Mouse (Mus musculus) NIH3T3 (cell line): ENCODE data around the gene Pde2a.

Experiments used
- DNase-seq: peaks from one replicate; pipeline ENCODE4 v3.0.0-alpha.2; 2012; ENCODE audit warnings: low read depth

The Pde2a gene

DNA sequence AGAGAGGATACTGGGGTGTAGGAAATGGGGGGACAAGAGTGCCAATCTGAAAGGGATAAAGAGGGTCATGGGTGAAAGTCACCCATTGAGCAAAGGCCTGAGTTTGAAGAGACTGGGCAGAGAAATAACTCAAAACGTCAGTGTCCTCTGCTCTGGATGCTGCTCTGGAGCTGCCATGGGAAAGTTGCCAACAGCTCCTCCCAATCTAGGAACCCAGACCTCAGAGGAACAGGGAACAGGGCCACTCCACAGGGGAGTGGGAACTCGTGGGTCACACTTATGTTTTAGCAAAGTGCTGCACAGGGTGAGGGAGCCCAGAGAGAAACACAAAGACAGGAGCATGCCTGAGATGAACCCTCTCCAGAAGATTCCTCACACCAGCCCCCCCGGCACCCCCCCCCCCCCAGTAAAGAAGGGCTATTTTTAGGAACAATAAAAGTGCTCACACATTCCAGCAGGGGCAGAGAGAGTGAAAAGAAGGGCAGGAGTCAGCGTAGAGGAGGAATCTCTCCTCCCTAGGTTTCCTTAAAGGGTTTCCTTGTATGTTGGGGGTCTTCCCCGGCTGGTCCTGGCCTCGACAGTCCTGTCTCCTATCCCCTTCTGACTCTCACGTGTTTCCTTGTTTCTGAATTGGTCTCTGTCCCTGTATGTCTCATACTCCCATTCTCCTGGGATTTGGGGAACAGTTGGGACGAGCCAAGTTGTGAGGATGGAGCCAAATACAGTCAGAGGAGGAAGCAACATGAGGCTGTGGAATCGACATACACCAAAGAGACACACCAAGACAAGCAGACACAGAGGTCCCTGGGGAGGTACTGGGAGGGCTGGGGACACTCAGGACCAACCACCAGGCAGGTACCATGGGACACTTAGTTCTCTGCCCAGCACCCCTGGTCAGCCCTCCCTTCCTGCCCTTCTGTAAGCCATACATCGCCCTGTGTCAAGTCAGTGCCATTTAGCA is 51.4 kb downstream of the Pde2a start:
- peak; percentile 43 for DNase-seq

- DNase-seq, result peak; percentile 54
Measured at GRCm38 (mm10) chr7:101474399-101474811, 52.9 kb downstream of the Pde2a start.

DNA sequence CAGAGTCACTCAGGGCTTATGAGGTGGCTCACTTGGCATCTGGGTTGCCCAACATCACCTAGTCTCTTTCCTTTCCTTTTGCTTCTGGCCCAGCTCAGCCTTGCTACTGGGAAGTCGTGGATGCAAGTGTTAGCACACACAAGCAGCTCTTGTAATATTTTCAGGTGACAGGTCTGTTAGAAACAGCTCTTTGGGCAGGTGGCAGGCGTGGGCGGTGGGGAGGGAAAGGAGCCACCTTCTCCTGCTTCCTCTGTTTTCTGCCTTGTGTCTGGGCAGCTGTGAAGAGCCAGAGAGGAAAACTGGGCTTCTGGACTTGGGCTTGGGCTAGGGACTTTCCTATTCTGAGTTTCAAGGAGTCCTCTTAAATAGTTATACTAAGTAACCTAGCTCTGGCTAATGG is 54.5 kb downstream of the Pde2a start:
- DNase-seq, result no peak

GRCm38 (mm10) chr7:101476493-101476892 is 55.0 kb downstream of the Pde2a start:
- no peak for DNase-seq

DNA sequence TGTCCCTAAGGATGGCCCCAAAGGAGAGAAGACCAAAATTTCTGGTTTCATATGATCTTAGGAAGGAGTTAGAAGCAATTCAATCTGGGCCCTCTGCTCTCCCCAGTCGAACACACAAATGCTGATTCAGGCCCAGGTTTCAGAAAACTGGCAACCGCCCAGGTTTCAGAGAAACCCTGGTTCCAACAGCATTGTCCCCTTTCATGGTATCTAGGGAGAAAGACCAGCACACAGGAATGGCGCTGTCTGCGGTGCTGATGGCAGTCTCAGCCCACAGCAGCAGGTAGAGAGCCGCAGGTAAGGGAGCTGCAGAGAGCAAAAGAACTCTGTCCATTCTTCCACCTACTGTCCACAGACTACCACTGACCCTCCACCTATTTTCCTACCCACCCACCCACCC is 55.7 kb downstream of the Pde2a start:
- no peak for DNase-seq

GRCm38 (mm10) chr7:101478099-101478498 is 56.6 kb downstream of the Pde2a start:
- no peak for DNase-seq

DNA sequence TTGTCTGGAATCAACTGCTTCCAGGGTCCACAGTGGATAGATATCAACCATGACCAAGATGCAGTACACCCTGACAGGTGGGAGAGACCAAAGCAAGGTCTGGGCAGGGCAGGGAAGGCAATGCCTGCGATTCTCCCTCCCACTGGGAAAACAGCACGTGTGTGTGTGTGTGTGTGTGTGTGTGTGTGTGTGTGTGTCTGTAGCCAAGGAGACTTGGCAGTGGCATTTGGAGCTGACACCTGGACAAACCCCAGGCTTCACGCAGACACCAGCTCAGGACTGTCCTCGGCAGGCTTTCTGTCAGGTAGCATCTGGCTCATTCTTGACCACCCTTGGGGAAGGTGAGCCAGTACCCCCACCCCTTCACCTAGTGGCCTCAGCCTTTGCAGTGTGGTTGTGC is 58.4 kb downstream of the Pde2a start:
- DNase-seq, result no peak

- DNase-seq, result no peak
Measured at GRCm38 (mm10) chr7:101480671-101481070, 59.2 kb downstream of the Pde2a start.

DNA sequence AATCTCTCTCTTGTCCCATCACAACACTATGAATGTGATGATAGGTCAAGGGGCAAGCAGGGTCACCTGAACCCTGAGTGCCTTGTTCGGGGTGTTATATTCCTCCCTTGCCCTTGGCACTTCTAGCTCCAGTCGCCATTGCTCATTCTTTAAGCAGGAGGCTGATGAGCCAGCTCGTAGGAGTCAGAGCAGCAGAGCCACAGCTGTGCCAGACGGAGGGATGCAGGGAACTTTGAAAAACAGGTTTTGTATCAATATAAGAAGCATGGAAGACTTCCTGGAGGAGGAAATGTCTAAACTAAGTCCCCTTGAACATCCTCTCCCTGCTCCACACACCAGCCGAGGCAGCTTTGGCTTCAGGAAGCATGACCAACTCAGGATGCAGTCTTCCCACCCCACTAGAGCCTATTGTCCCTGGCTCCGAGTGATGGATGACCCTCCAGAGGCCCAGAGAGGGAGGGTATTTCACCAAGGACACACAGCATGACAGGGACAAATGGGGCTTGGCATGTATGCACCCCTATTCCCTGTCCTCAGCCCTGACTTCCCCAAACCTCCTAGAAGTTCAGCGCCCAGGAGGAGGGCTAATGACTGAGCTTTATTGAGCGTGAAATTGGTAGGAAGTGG is 60.5 kb downstream of the Pde2a start:
- no peak for DNase-seq

DNA sequence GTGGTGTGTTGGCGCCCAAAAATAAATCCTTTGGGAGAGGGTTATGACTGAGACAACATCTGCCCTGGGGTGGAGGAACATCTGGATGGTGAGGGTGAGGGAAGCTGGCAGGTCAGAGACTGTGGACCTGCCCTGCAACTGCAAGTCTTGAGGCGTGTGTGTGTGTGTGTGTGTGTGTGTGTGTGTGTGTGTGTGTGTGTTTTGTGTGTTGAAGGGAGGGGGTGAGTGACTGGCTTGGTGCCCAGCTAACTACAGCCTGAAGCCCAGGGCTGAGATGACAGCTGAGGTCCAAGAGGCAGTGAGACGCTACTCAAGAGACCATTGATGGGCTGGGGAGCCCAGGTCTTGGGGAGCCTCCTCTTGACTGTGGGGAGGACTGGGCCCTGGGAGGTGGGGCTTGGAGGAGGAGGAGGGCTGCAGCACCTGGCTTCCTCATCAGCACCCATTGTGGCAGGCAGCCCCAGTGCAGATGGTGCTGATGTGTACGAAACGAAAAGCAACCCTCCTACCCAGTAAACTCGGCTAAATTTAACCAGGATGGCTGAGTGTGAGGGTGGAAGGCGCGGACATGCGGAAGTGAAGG is 61.1 kb downstream of the Pde2a start:
- DNase-seq, result no peak

DNA sequence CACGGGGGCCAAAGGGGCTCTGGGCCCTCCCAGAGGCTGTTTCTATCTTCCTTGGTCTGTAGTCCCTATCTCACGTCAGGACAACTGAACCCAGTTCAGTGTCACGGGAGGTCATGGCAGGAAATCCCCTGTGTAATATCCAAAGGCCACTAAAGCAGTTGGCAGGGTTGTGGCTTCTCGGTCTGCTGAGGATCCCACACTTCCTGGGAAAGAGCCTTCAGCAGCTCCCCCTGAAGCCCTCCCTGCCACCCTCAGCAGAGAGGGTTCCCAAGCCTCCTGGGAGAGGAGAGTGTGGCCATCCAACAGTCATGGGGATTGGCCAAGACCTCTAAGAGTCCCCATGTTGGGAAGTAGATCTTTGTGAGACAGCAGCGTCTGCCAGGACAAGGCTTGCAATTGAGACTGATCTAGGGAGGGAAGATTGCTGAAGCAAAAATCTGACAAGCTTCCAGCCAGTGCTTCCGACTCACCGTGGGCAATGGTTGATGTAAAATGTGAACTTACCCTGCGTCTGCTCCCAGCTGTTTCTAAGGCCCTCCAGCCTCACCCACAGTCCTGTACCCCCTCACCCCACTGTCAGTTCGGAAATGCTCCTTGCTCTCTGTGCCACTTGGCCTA is 62.1 kb downstream of the Pde2a start:
- peak; percentile 9 for DNase-seq

GRCm38 (mm10) chr7:101487102-101487501 is 65.6 kb downstream of the Pde2a start:
- DNase-seq, result no peak

DNA sequence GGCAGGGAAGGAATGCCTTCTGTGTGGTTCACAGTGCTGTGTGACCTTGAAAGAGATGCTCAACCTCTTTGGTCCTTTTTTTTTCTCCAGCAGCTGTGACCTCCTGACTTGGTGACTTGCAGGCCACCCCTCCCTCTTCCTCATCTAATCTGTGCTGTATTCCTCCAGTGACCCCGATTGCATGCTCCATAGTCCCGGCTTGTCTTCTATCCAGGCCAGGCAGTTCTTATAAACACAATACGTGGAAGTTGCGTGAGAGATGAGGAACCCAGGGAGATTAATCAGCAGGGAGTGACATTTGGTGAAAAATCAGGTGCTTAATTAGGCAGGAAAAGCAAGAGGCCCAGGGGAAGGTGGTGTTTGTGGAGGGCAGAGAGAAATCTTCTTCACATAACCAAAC is 69.5 kb downstream of the Pde2a start:
- DNase-seq, result no peak

GRCm38 (mm10) chr7:101498385-101498784 is 76.9 kb downstream of the Pde2a start:
- no peak for DNase-seq

GRCm38 (mm10) chr7:101499251-101499650 is 77.8 kb downstream of the Pde2a start:
- DNase-seq, result no peak

GRCm38 (mm10) chr7:101499701-101500100 is 78.2 kb downstream of the Pde2a start:
- no peak for DNase-seq

- DNase-seq, result no peak
Measured at GRCm38 (mm10) chr7:101501236-101501635, 79.7 kb downstream of the Pde2a start.

DNA sequence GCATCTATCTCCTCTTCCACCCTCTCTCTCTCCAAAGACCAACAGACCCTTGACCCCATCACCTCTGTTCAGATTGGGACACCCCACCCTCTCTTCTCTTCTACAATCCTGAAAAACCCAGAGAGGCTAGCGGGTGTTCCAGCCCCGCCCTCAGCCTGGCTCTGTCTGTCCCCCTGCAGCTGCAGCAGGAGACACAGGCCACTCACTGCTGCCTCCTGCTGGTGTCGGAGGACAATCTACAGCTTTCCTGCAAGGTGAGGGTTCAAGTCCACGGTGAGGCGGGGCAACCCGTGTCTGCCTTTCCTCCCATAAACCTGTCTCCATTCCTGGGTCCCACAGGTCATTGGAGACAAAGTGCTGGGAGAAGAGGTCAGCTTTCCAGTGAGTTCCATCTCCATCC is 80.2 kb downstream of the Pde2a start:
- peak; percentile 14 for DNase-seq

DNA sequence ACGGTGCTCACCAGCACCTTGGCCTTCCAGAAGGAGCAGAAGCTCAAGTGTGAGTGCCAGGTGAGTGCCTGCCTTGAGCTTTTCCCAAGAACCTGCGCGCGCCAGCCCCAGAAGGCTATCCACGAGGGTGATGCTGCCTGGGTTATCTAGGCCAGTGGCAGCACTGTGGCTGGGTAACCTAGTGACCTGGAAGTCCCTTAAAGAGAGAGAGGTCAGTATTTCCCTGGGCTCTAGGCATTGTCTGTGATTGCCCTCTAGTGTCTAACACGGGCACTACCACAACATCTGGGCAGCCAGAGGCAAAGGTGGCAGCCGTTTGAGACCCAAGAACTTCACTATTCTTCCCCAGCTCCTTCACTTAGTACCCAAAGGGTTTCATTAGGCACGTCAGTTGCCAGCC is 81.9 kb downstream of the Pde2a start:
- DNase-seq, result peak; percentile 67

- DNase-seq, result no peak
Measured at GRCm38 (mm10) chr7:101503803-101504202, 82.3 kb downstream of the Pde2a start.

DNA sequence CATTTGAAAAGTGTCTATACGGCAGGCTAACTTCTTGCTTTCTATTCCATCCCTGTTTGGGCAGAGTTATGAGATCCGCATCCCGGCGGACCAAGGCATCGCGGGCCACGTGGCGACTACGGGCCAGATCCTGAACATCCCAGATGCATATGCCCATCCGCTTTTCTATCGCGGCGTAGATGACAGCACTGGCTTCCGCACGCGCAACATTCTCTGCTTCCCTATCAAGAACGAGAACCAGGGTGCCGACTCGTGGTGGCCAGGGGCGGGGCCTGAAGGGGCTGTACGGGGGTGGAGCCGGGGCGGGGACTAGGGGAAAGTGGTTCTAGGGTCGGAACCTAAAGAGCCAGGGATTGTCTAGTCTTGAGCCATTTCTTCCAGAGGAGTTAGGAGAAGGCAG is 83.0 kb downstream of the Pde2a start:
- DNase-seq, result no peak

DNA sequence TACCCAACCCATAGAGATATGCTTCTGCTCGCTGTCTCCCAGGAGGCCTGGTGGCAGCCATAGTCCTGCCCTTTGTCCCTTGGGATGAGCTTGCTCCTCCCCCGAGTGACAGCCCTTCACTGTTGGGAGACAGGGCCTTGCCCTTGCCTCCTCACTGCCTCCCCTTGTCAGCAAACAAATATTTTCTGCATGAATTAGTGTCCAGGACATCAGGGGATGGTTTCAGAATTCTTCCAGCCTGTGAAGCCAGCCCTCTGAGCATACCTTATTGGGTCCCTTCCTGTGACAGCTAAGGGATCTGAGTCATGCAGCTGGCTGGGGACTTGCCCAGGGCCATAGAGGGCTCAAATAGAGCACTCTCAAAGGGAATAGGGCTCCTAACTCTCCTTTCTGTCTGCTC is 87.7 kb downstream of the Pde2a start:
- DNase-seq, result no peak

GRCm38 (mm10) chr7:101513655-101514054 is 92.2 kb downstream of the Pde2a start:
- DNase-seq, result peak; percentile 45
